Mouse (Mus musculus) cerebellum, adult 2 months (tissue): ENCODE measurements around the gene Adam1b.

Experiments
- CTCF ChIP-seq: fragments of 200-500 bp; IDR thresholded peaks from 2 replicates; pipeline ENCODE4 v1.5.1; 2011; ENCODE audit warnings: low read depth, mild to moderate bottlenecking, control low read depth, low read length, moderate library complexity, borderline replicate concordance; ENCODE audit not compliant: insufficient read depth
- POLR2A ChIP-seq: fragments of 200-500 bp; IDR thresholded peaks from 2 replicates; pipeline ENCODE4 v1.6.1; 2011; ENCODE audit warnings: low read length, control low read depth, borderline replicate concordance; ENCODE audit not compliant: insufficient read depth

GRCm38 (mm10) chr5:121477680-121478079, 25.6 kb downstream of the Adam1b start:
- TF ChIP-seq POLR2A (no peak), CTCF (peak; percentile 32; the same call in 1 of the 2 replicates)
